Mouse (Mus musculus): Measurements from ENCODE around the gene Zfp408.
A peak's percentile ranks its signal among the peaks of the same experiment; 100 is the strongest.

The Zfp408 gene

GRCm38 (mm10) chr2:91649553-91650359, at the start of gene Zfp408, which contains the start of gene Arhgap1:
TSS of gene Zfp408 (minus strand) at chr2:91649791.
TSS of gene Arhgap1 (plus strand) at chr2:91649860.
- peak; percentile 99 for DNase-seq (ENCODE audit: low read depth, low spot score)

DNA sequence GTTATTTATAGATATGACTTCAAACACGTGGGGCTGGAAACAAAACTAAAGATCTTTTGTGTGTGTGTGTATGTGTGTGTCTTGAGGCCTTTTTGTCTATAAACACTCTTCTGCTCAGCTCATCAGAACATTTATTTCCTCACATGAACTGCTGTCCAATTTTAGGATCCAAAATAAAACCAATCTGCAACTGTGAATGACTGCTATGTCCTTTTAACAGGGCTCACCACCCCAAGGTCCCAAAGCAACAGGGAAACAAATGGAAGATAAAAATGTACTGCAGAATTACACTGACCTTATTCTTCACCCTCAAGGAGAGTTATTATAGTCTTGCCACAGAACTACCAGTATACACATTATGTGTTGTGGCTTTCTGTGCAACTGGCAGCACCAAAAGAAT, 49.6 kb upstream of the Zfp408 start:
- DNase-seq (ENCODE audit: low read depth, low spot score), result no peak

DNA sequence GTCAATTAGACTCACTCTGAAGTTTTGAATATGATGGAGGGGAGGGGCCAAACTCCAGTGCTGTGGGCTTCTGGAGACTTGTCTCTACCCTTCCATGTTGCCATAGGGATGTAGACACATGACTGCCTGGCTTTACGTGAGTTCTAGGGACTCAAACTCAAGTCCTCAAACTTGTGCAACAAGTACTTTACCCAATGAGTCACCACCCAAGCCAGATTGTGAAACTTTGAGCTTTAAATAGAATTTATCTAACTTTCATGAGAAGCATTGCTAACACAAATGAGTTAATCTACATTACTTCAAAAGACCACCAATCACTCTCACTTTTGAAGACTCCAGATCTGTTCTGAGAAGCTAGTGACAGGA, 46.6 kb upstream of the Zfp408 start:
- DNase-seq (ENCODE audit: low read depth, low spot score), result no peak

DNA sequence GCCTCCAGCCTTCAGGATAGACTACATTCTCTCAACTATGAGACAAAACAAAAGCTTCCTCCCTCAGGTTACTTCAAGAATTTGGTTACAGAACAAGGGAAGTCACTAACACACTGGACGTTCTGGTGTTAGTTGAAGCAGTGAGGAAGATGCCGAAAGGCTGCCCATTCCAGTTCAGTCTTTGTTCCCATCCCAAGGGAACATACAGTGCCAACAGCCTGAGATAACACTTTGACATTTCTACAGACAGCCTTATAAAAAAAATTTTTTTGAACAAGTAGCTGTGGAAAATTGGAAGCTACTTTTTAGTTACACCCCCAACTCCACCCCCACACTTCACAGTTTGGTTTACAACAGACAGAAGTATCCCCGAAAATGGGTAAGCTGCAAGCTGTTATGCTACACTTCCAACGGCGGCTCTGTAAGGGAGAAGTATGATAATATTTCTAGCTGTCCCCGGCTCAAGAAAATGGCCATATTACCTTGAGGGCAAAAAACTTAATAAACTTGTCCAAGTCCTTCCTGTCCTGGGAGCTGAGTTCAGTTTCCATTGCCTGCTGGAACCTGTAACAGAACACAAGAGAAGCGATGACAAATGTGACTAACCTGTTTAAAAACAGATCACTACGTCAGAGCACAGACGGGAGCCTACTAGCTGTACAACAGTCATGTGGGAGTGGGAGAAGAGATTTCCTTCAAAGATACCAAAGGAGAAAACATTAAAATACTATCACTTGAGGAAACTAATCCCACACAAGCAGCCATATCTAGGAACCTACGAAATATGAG, 46.0 kb upstream of the Zfp408 start:
- no peak for DNase-seq (ENCODE audit: low read depth, low spot score)

DNA sequence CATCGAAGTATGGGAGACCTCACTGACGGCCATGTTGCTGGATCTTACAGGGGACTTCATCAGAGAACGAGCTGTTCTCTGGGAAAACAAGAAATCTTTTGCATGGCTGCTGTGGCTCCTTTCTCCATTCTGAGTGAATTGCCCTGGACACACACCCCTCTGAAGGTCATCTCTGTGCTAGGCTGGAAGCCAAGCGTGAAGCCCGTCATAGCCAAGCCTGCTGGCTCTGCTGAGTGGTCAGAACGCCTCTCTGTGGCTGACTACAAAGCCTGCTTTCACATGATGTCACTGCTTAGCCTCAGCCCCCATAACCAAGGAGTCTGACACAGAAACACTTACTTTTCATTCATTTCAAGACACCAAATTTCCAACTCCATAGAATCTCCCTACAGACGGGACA, 39.9 kb upstream of the Zfp408 start:
- DNase-seq (ENCODE audit: low read depth, low spot score), result no peak

DNA sequence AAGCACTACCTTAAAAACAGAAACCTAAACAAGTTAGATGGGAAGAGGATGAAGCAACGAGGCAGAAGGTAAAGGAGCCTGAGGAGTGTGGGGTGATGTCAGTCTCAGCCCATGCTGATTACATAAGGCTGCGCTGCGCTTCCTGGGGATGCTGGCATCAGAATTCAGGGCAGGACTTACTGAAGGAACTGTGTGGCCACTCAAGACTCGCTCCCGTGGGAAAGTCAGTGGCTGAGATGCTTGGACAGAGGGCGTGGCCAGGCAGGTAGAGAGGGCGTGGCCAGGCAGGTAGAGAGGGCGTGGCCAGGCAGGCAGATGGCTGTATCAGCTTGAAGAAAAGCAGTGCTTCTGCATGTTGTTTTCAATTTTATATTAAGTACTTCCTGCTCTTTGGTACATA, 34.3 kb upstream of the Zfp408 start:
- no peak for DNase-seq (ENCODE audit: low read depth, low spot score)

GRCm38 (mm10) chr2:91682850-91683249, 33.3 kb upstream of the Zfp408 start:
- DNase-seq (ENCODE audit: low read depth, low spot score), result peak; percentile 31

DNA sequence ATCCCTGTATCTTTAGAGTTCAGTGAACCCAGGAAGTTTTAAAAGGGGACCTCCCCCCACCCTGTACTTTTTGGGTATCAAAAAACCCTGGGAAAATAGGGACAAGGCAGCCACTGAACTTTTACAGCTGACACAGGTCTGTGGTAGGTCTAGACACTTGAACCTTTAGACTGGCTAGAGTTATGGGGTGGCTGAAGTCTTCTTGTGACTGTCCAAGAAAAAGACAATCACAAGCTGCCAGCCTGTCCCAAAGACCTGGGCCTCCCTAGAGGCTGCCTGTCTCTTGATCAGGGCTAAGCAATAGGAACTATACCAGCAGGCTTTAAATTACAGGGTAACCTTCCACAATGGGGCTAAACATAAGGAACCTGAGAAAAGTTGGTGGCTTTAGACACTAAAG, 27.4 kb upstream of the Zfp408 start:
- no peak for DNase-seq (ENCODE audit: low read depth, low spot score)

- no peak for DNase-seq (ENCODE audit: low read depth, low spot score)
These were observed 26.8 kb upstream of the Zfp408 start for GRCm38 (mm10) chr2:91676420-91676819.

GRCm38 (mm10) chr2:91674895-91675294, 25.3 kb upstream of the Zfp408 start:
- no peak for DNase-seq (ENCODE audit: low read depth, low spot score)

- no peak for DNase-seq (ENCODE audit: low read depth, low spot score)
These were observed 24.0 kb upstream of the Zfp408 start for GRCm38 (mm10) chr2:91673587-91673986.

GRCm38 (mm10) chr2:91670038-91670437, 20.4 kb upstream of the Zfp408 start:
- DNase-seq (ENCODE audit: low read depth, low spot score), result no peak

DNA sequence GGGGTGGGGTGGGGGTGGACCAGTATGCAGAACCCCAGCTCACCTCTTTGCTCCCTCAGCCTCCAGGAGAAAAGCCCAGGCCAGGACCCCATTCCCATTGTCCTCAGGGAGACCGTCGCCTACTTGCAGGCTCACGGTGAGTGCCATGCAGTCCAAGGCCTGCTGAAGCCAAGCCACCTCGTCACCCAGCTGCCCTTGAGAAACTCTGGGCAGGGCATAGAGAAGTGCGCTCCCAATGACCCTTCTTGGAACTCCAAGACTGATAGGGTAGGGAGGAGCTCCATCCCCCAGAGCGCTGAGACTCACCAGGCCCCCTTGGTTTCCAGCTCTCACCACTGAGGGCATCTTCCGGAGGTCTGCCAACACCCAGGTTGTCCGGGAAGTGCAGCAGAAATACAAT, 19.7 kb upstream of the Zfp408 start:
- no peak for DNase-seq (ENCODE audit: low read depth, low spot score)

GRCm38 (mm10) chr2:91667747-91668146, 18.2 kb upstream of the Zfp408 start:
- DNase-seq (ENCODE audit: low read depth, low spot score), result no peak

DNA sequence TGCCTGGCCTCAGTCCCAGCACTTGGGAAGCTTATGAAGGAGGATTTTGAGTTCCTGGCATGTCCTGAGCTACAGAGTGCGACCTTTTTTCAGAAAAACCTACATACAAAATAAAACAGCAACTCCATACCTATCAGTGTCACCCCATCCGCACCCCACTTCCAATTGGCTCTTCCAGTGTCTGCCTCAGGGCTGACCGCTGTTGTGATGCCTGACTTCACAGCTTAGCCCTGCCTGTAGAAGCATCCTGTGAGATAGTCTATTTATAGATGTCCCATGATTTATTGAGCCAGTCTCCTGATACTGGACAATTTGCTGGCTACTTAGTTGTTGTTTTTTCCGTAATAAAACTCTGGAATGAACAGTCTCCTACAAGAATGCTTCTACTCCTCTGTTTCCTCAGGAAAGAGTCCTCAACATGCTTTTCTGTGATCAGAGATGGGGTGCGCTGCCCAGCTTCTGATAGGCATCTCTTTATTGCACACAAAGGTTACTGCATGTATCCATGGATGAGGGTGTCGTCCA, 16.9 kb upstream of the Zfp408 start:
- no peak for DNase-seq (ENCODE audit: low read depth, low spot score)

GRCm38 (mm10) chr2:91664780-91665179, 15.2 kb upstream of the Zfp408 start:
- DNase-seq (ENCODE audit: low read depth, low spot score), result no peak

- DNase-seq (ENCODE audit: low read depth, low spot score), result no peak
These were observed 11.4 kb upstream of the Zfp408 start for GRCm38 (mm10) chr2:91660981-91661380.

DNA sequence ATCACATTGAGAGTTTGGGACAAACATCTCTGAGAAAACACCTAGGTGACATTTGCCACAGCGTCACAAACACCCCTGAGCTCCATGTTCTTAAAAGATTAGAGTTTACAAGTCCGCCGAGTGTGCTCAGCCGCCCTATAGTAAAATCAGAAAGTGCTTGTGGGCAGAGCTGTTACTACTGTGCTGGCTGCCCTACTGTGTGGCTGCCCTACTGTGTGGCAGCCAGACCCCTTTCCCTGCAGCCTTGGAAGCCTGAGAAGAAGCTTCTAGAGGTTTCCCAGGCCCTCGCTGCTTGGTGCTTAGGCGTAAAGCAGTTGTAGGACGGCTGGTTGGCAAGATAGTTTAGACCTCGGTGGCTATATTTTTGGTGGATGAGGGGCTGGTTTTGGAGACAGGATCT, 10.1 kb upstream of the Zfp408 start:
- no peak for DNase-seq (ENCODE audit: low read depth, low spot score)

GRCm38 (mm10) chr2:91656774-91657173, 7.2 kb upstream of the Zfp408 start:
- no peak for DNase-seq (ENCODE audit: low read depth, low spot score)

GRCm38 (mm10) chr2:91655827-91656226, 6.2 kb upstream of the Zfp408 start:
- DNase-seq (ENCODE audit: low read depth, low spot score), result no peak

GRCm38 (mm10) chr2:91655388-91655787, 5.8 kb upstream of the Zfp408 start:
- no peak for DNase-seq (ENCODE audit: low read depth, low spot score)

DNA sequence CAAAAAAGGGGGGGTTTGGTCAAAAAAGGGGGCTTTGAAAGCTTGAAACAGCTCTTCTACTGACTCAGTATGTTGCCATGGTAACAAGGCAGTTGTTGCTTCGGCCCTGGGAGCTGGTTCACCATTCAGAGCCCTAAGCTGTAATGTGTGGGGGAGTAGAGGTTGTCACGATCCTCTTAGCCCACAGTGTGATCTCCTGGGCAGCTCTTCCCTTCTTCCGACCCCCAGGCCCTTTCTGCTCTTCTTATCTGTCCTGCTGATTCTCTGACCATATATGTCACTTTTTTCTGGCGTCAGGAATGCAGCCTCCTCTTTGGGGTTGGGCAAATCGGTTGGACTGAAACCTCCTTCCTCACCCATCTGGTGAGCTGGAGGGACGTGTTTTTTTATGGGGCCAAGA, 3.3 kb upstream of the Zfp408 start:
- DNase-seq (ENCODE audit: low read depth, low spot score), result no peak
